Mouse (Mus musculus) G1E-ER4 (cell line): ENCODE results near the gene Higd1b. TPM values are rescaled to one million over a fixed set of nuclear protein-coding genes. Genes with fewer than 3 reads are reported as not detected.

ENCODE experiments used
- GATA1 ChIP-seq: IDR thresholded peaks from one replicate; pipeline ENCODE4 v1.8.0; 2012; ENCODE audit warnings: low read length, inconsistent platforms
- polyA plus RNA-seq: library from polyadenylated mRNA; stranded (reverse); fragments of >175 nt; gene quantifications from 2 replicates; pipeline ENCODE4 v1.2.3, GENCODE M21; 2012

Higd1b gene
- polyA plus RNA-seq, 1 experiment, result not detected

DNA sequence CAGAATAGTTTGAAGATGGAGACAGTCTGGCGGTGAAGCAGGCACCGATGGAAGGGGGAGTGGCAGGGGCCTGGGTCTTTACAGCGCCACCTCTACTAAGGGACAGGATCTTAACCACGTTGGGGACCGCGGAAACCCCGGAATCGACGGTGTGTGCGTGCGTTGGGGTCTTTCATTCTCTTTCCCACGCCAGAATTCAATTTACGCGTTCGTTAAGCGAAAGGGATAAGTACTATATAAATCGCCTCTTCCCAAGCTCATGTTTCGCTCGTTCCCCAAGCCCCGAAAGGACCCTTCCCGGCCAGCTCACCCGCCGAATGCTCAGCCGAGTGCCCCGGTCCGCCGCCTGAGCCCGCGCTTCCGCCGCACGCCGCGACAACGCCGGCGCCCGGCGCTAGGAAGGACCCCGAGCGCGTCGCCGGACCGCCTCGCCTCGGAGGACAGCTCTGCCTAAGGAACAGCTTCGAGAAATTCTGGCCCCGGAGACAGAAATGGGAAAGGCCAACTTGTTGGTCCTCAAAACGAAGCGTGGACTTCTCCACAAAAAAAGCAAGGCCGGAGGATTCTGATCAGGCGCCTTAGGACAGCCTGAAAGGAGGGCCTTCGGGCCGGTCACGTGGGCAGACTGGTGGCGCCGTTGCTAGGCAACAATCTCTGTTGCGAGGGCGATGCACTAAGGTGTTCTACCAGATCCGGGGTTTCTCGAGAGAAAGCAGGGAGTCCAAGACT lies 45.1 kb downstream of the Higd1b start, which contains the start of the genes Eftud2 and Ccdc103:
Eftud2 (minus strand) TSS at position 401 of the 729 bp plus-strand sequence.
Ccdc103 (plus strand) TSS at position 620 of the 729 bp plus-strand sequence.
- TF ChIP-seq GATA1, result peak; percentile 43

DNA sequence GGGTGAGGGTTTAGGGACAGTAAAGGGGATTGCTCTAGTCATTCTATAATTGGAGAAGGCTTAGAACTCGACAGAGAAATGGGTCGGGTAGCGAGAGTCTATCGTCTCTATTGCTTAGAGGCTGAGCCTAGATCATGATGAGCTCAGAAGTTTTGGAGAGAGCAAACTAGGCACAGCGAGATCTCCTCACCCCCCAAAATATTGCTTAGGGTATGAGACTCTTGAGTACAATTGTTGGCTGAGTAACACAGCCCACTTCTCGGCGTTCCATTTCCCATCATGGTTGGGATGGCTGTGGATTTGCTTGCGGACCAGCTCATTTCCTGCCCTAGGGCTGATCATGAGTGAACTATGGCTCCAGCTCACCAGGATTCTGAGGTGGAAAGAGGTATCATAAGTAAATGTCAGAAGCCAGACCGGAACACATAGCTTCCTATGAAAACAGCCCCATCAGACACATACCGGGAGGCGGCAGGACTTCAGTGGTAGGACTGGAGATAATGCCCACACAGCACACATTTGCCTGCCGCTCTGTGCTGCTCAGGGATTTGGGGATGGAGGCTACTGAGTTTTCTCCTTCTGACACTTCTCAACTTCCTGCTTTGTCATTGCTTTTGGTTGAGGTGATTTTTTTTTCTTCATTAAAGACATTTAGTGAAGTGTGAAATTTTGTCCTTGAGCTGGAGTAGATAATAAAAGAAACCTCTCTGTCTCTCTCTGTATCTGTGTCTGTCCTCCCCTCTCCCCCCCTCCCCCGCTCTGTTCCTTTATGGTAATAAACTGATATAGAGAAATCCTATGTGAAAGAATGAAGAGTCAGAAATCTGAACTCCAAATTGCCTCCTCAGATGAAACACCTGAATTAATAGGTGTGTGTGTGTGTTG lies 45.9 kb downstream of the Higd1b start:
- TF ChIP-seq GATA1, result no peak

DNA sequence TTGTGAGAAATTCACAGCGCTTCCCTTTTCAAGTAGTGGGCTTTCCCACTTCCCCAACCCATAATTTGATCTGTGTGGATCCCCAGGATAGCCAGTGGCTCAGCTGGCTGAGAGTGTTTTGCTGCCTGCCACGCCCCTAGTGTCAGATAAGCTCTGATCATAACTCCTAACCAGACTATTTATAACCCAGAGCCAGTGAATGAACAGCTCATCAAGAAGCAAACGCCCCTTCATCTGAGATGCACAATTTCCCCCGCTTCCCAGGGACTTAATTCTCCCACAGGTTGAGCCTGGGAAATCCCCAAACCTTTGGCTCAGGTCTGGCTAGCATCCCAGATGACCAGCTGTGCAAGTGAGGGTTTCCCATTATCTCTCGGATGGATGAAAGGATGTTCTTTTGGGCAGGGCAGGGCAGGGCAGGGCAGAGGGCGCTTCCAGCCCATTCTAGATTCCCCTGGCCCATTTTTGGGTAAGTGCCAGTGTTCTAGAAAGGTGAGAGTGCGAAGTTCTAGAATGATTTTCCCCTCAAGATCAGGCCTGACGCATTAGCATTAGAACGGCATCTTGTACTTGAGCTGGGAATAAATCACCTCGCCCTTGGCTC lies 49.1 kb downstream of the Higd1b start, which contains the start of gene Fam187a:
Fam187a (plus strand) TSS at position 554 of the 604 bp plus-strand sequence.
- TF ChIP-seq GATA1, result no peak

DNA sequence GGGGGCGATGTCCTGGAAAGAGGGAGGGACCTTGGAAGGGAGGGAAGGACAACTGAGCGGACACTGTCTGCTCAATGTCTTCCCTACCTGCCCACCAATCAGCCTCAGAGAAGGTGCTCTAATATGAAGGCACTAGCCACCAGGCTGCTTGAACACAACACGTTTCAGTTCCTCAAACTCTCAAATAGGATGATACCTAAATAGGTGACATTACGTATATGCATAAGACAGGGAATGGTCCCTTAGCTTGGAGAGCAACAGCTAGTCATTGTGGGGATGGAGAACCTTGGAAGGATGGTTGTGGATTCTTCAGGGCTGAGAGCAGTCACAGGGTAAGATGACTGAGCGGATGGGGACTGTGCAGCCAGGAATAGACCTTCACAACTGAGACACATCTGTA lies 51.8 kb downstream of the Higd1b start:
- TF ChIP-seq GATA1, result no peak

Other genes starting within 250 kb of the Higd1b start
- gene Fzd2, start 231.5 kb upstream of the Higd1b start, polyA plus RNA-seq, result not detected in 2 replicates
- gene Meioc, start 172.1 kb upstream of the Higd1b start, polyA plus RNA-seq, result not detected in 2 replicates
- gene Ccdc43, start 138.1 kb upstream of the Higd1b start, polyA plus RNA-seq, result 8.3 and 11.0 TPM in 2 replicates
- not detected in 2 replicates for gene Adam11, start 74.4 kb upstream of the Higd1b start, polyA plus RNA-seq
- gene Gjc1, start 16.1 kb upstream of the Higd1b start, polyA plus RNA-seq, result not detected in 2 replicates
- gene Eftud2, start 45.1 kb downstream of the Higd1b start, polyA plus RNA-seq, result 364 and 388 TPM in 2 replicates
- gene Ccdc103, start 45.4 kb downstream of the Higd1b start, polyA plus RNA-seq, result 0.13 and 0.24 TPM in 2 replicates
- not detected in 2 replicates for gene Fam187a, start 49.3 kb downstream of the Higd1b start, polyA plus RNA-seq
- gene Gfap, start 65.1 kb downstream of the Higd1b start, polyA plus RNA-seq, result 0.02 TPM in 1 of 2 replicates, not detected in the other
- 32.8 and 39.4 TPM in 2 replicates for gene Kif18b, start 89.3 kb downstream of the Higd1b start, polyA plus RNA-seq
- gene C1ql1, start 110.8 kb downstream of the Higd1b start, polyA plus RNA-seq, result not detected in 2 replicates
- 5.0 and 13.0 TPM in 2 replicates for gene Nmt1, start 192.3 kb downstream of the Higd1b start, polyA plus RNA-seq
- gene Dcakd, start 192.5 kb downstream of the Higd1b start, polyA plus RNA-seq, result 136 and 225 TPM in 2 replicates